Mouse (Mus musculus) cerebellum, adult 9-10 months (tissue): ENCODE results near the gene Iqck.

Experiments
- DNase-seq: peaks from one replicate; pipeline ENCODE4 v3.0.0; 2022

Gene Iqck

DNA sequence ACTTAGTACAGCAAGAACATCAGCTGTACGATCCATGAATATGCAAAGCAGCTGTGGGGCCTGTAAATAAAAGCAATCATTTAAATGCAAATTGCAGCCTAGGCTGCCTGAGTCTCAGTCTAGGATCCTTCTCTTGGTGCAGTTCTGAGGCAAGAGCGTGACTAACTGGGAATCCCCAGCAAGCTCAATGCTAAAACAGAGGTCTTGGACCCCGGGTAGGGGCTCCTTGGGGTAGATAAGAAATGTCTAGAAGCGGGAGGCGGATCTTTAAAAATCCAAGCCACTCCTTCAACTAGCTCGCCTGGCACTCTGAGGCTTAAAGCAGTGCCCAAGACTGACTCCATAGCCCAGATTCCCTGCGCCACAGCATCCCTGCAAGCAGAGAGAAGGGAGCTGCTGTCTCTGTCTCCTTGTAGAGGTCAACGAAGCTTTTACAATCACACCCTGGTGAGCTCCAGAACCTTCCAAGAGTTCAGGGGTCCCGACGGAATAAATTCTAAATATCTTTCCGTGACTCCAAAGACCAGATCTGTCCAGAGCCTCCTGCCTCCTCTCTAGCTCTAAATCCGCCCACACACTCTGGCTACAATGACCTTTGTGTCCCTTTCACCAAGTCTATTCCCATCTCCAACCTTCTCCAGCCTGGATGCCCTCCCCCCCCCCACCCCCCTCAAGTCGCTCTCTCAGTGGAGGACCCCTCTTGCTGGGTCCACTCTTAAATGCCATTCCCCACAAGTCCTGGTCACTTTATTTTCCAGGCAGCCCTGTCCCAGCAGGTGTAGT lies 137.3 kb downstream of the Iqck start:
- peak; percentile 39 for DNase-seq

DNA sequence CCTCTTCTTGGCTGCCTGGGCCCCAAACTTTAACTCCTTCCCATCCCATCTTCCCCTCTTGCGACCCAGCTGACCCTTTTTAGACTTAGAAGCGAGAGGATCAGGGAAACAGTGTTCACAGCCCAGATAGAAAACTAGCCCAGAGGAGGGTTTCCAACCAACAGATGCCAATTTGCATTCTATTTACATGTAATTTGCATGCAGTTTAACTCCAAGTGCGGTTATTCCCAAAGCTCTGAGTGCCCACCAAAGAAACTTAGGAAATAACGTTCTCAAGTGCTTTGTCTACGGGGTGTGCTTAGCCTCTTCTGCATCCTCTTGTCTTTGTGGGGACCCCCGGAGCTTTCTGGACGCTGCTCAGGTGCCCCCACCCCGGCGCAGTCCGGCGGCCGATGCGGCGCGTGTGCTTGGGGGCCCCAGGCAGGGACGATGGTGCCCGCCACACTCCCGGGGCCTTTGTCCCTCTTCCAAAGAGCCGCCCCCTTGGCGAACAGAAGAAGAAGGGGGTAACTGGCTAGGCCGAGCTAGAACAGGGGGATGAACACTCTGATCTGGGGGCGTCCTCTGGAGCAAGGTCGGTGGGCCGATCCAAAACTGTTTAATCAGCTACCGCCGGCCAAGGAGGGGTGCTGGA lies 138.2 kb downstream of the Iqck start:
- DNase-seq: peak; percentile 44

DNA sequence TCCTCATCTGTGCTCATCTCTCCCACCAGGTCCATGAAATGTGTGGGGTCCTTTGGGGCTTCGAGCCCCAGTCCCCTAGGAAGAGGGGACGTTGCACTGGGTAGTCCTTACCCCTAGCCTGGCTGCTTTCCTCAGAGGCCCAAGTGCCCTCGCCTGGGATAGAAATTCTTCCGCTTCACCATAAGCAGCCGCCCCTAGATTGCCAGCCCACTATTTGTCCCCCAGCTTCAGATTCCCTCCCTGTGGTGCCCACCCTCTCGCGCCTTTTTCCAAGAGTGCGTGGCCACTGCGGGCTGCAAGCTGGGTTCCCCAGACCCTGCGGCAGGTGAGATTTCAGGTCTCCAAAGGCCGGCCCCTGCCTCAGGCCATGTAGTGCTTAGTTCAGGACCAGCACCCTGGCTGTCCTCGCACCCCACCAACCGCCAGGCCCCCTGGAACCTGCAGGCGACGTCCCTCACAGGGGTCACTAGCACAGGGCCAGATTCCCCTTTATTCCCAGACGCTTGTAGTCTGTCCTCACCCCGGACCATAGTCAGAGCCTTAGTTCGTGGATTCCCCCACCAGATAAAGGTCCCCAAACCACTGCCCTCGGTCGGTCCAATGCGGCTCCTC lies 138.8 kb downstream of the Iqck start:
- peak; percentile 67 for DNase-seq

GRCm38 (mm10) chr7:118995007-118995406 lies 139.5 kb downstream of the Iqck start, which contains the start of gene Gprc5b:
Gprc5b (minus strand) TSS chr7:118995211.
- peak; percentile 85 for DNase-seq

DNA sequence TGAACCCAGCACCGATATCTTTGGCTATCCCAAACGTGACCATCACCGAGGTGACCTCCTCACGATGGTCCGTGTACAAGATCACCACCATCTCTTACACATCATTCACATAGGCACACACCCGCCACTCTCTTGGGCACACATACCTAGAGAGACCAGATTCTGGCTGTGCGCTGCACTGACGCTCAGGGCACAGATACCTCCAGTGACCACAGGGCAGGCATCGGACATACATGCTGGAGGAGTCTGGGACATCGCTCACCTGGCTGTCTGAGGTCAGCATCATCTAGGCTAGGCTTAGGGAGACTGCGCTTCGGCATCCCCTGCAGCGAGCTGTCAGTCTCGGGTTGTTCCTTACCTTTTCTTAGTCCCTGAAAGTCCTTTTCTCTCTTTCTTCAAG lies 140.1 kb downstream of the Iqck start:
- DNase-seq: no peak

- peak; percentile 96 for DNase-seq
Observed at GRCm38 (mm10) chr7:118996137-118996837, 140.7 kb downstream of the Iqck start.

DNA sequence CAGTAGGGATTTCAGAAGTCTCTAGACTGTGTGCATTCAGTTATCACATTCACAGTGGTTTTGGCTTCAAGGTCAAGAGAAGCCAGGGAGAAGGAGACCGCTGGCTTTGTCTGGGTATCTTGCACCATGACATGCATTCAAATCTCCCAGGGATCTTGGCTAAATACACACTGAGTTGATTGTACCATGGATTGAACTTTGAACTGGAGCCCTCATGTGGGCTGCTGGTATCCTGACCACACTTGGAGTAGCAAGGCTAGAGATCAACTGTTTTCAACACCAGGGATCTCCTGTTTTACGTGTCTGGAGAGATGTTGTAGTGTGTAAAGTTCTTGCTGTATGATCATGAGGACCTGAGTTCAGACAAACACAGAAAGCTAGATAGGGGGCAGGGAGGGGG lies 144.3 kb downstream of the Iqck start:
- no peak for DNase-seq

DNA sequence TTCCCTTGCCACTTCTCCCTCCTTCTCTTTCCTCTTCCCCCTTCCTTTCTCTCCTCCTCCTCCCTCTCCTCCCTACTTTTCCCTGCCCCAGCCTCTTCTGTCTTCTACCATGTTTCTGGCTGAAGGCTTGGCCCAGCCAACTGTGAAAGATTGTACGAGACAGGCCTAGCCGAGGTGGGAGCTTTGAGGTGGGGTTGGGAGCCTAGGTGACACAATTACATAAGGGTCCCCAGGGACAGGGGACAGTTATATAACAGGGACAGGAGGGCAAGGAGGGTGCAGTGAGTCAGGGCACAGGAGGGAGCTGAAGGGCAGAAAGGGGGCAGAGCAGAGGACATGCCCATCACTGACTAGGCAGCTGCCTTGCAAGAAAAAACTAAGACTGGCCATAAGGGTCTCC lies 146.4 kb downstream of the Iqck start:
- DNase-seq: no peak

- no peak for DNase-seq
Observed at GRCm38 (mm10) chr7:119002501-119002900, 146.9 kb downstream of the Iqck start.

- peak; percentile 73 for DNase-seq
Observed at GRCm38 (mm10) chr7:119010854-119011529, 155.4 kb downstream of the Iqck start.

GRCm38 (mm10) chr7:119015736-119016135 lies 160.2 kb downstream of the Iqck start:
- no peak for DNase-seq

DNA sequence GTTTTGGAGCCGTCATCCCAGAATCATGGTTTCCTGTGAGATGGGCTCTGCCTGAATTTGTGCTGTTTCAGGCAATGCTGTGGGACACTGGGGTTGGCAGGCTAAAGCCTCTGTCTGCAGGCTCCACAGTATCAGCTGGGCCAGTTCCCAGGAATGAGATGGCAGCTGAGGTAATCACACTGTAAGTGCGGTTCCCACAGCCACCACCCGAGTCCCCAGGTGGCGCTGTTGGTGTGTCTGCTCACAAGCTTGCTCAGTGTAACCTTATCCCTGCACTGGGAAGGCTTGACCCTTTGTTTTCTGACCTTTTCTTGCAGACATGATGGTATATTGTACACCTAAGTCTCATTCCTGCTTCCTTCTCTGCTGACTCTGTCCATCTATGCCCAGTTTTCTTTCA lies 164.0 kb downstream of the Iqck start:
- DNase-seq: no peak
